Mouse (Mus musculus) MN1 (cell line): Measurements from ENCODE around the gene Gm14406.
"Not testable (repeated sequence)": the region's sequence is repeated elsewhere in the genome, so short reads cannot be mapped to it uniquely, and the experiment has no call there.

Source experiments
- DNase-seq: peaks from one replicate; pipeline ENCODE4 v3.0.0-alpha.2; 2016; ENCODE audit warnings: low spot score

Gene Gm14406

DNA sequence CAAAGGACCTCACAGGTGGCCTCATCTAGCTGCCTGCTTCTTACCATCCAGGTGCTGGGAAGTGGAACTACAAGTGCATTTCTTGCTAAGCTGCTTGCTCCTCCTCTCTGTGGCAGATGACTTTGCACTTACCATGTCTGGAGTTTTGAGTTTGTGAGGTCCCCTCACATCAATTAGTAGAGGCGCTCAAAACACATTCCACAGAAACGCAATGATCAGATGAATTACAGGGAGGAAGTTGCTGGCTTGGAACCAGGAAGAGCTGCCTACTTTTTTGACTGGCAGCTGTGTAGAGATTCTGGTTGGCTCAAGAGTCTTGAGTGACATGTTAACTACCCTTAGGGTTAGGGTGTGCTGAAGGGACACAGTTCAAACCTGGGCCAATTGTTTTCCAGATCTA lies at the start of gene Gm14406:
Gm14406 (minus strand) TSS at position 213 of the 400 bp plus-strand sequence.
- DNase-seq = peak; percentile 0

GRCm38 (mm10) chr2:177575141-177575540 lies 2.9 kb downstream of the Gm14406 start:
- DNase-seq = not testable (repeated sequence)

DNA sequence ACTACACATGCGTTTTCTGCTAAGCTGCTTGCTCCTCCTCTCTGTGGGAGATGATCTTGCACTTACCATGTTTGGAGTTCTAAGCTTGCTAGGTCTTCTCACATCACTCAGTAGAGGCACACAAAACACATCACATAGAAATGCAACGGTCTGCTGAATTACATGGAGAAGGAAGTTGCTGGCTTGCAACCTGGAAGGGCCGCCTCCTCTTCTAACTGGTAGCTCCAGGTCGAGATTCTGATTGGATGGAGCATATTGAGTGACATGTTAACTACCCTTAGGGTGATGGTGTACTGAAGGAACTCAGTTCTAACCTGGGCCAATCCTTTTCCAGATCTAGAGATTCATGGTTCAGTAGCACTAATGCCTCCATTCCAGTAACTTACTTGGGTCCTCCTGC lies 18.6 kb downstream of the Gm14406 start:
- not testable (repeated sequence) for DNase-seq

DNA sequence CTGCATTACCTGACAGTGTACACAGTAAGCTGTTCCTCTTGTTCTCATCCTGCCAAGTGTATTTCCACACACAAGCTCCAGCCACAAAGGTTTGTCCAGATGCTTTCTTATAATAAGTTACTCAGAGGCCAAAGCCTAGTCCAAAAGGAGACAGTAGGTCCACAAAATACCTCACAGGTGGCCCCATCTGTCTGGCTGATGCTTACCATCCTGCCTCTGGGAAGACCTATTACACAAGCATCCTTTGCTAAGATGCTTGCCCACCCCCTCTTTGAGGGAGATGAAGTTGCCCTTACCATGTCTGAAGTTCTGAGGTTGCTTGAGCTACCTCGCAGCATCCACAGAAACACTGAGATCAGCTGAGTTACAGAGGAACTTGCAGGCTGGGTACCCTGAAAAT lies 22.7 kb downstream of the Gm14406 start:
- not testable (repeated sequence) for DNase-seq

DNA sequence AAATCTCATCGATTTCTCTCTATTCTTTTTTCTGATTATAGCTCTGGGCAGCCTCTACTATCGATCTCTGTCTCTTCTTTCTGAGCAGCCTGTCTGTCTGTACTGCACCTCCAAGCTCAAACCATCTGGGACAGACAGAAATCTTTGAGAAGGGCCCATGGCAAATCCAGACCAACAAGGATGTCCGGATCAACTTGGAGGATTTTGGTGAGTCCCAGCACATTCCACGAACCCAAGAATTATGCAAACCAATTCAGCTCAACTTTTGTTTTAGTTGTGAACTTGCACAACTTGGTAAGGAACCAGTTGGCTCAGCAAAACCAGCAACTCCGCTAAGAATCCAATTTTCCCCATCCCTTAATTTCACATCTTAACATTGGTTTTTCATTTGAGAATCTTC lies 40.3 kb downstream of the Gm14406 start:
- DNase-seq = not testable (repeated sequence)

GRCm38 (mm10) chr2:177537141-177537540 lies 40.9 kb downstream of the Gm14406 start:
- DNase-seq = not testable (repeated sequence)

DNA sequence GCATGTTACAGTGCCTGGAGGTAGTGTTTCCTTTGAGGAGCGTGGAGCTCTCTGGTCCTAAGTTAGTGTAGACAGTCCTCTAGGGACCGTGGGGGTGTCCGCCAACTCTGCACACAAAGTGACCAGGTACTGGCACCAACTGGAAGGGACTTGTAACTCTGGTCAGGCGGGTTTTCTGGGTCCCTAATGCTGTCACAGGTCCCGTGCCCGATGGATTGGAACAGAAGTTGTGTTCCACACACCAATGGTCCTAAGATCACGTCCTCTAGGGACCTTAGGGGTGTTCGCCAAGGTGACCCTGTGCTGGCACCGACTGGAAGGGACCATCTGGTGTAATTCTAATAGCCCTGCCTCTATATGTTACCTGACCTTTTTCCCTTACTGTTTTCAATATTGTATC lies 42.1 kb downstream of the Gm14406 start:
- no peak for DNase-seq

GRCm38 (mm10) chr2:177524171-177524570 lies 53.8 kb downstream of the Gm14406 start:
- DNase-seq = not testable (repeated sequence)

- not testable (repeated sequence) for DNase-seq
These were observed 54.3 kb downstream of the Gm14406 start for GRCm38 (mm10) chr2:177523674-177524073.

GRCm38 (mm10) chr2:177523061-177523460 lies 54.9 kb downstream of the Gm14406 start:
- no peak for DNase-seq

DNA sequence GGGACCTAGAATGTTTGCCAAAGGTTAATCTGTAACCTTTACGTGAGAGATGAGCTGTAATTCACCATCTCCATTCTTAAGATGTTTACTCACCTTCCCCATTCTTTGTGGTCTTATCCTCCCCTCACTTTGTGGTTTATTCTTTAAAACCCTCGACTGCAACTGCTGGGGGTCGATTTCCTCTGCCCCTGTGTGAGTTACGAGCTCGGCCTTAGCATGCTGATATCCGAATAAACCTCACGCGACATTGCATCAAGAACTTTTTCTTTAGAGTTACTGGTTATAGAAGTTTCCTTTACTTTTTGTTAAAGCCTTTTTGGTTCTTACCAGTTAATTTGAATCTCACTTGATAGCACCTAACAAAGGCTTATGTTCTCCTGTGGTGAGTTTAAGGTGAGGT lies 58.0 kb downstream of the Gm14406 start:
- no peak for DNase-seq
